Mouse (Mus musculus) MEL (cell line): Measurements from ENCODE around the gene BC052040. TPM values are rescaled to one million over a fixed set of nuclear protein-coding genes. Genes with fewer than 3 reads are reported as not detected.

Experiments
- DNase-seq: peaks from one replicate; pipeline ENCODE4 v3.0.0; 2011; ENCODE audit warnings: low read depth, low spot score
- H3K27ac ChIP-seq: 2 replicates; pipeline ENCODE4 v1.5.1; 2012; ENCODE audit warnings: low read depth, mild to moderate bottlenecking, control low read depth, low read length, moderate library complexity; ENCODE audit not compliant: control insufficient read depth
- H3K27me3 ChIP-seq, 2 experiments: fragments of 150-350 bp in 1 of 2; sonication (generic) in 1 of 2; 2 replicates each; pipeline ENCODE4 v1.6.1; 2012; ENCODE audit warnings: low read length in 2 of 2, mild to moderate bottlenecking in 2 of 2, improper control_type of control experiment in 1 of 2, moderate library complexity in 1 of 2; ENCODE audit not compliant: insufficient read depth in 2 of 2, control insufficient read depth in 1 of 2
- H3K36me3 ChIP-seq, 2 experiments: 2 replicates each; pipeline ENCODE4 v1.6.1; 2012 to 2014; ENCODE audit warnings: low read length in 2 of 2, improper control_type of control experiment in 1 of 2, inconsistent platforms in 1 of 2, mild to moderate bottlenecking in 1 of 2; ENCODE audit not compliant: insufficient read depth in 2 of 2, control insufficient read depth in 1 of 2
- H3K4me1 ChIP-seq, 2 experiments: fragments of 150-350 bp in 1 of 2; sonication (generic) in 1 of 2; 2 replicates each; pipeline ENCODE4 v1.6.1; 2012; ENCODE audit warnings: low read length in 2 of 2, improper control_type of control experiment in 1 of 2, mild to moderate bottlenecking in 1 of 2; ENCODE audit not compliant: insufficient read depth in 2 of 2, control insufficient read depth in 1 of 2
- H3K4me3 ChIP-seq, 2 experiments: fragments of 150-350 bp in 1 of 2; sonication (generic) in 1 of 2; 2 replicates each; pipeline ENCODE4 v1.5.1; 2012; ENCODE audit warnings: low read depth in 2 of 2, low read length in 2 of 2, mild to moderate bottlenecking in 2 of 2, moderate library complexity in 2 of 2, control low read depth in 1 of 2, improper control_type of control experiment in 1 of 2; ENCODE audit not compliant: control insufficient read depth in 1 of 2, insufficient read depth in 1 of 2
- H3K79me2 ChIP-seq: 2 replicates; pipeline ENCODE4 v1.6.1; 2012; ENCODE audit warnings: mild to moderate bottlenecking, low read length, moderate library complexity; ENCODE audit not compliant: control insufficient read depth, poor library complexity, insufficient read depth
- H3K9ac ChIP-seq: 2 replicates; pipeline ENCODE4 v1.6.1; 2012; ENCODE audit warnings: low read depth, mild to moderate bottlenecking, control low read depth, low read length, moderate library complexity; ENCODE audit not compliant: control insufficient read depth, poor library complexity, severe bottlenecking
- H3K9me3 ChIP-seq: fragments of 150-350 bp; sonication (generic); replicated peaks from 2 replicates; pipeline ENCODE4 v1.6.1; 2012; ENCODE audit warnings: mild to moderate bottlenecking, low read length, improper control_type of control experiment, moderate library complexity; ENCODE audit not compliant: insufficient read depth
- BHLHE40 ChIP-seq: IDR thresholded peaks from 2 replicates; pipeline ENCODE4 v1.6.1; 2012; ENCODE audit warnings: low read depth, mild to moderate bottlenecking, inconsistent platforms, low read length, improper control_type of control experiment, borderline replicate concordance
- CHD1 ChIP-seq: IDR thresholded peaks from 2 replicates; pipeline ENCODE4 v1.6.1; 2012; ENCODE audit warnings: low read depth, mild to moderate bottlenecking, inconsistent platforms, low read length, improper control_type of control experiment
- CHD2 ChIP-seq: IDR thresholded peaks from 2 replicates; pipeline ENCODE4 v1.6.1; 2011; ENCODE audit warnings: low read length, improper control_type of control experiment
- ELF1 ChIP-seq: IDR thresholded peaks from 2 replicates; pipeline ENCODE4 v1.6.1; 2014; ENCODE audit warnings: low read depth, mild to moderate bottlenecking, inconsistent platforms, low read length, improper control_type of control experiment, moderate library complexity
- EP300 ChIP-seq, 2 experiments: IDR thresholded peaks; 2 replicates each; pipeline ENCODE4 v1.6.1; 2011; ENCODE audit warnings: improper control_type of control experiment in 2 of 2, low read length in 2 of 2, low read depth in 1 of 2, mild to moderate bottlenecking in 1 of 2
- ETS1 ChIP-seq: IDR thresholded peaks from 2 replicates; pipeline ENCODE4 v1.6.1; 2012; ENCODE audit warnings: low read depth, mild to moderate bottlenecking, inconsistent platforms, low read length, improper control_type of control experiment, moderate library complexity
- GATA1 ChIP-seq: IDR thresholded peaks from 2 replicates; pipeline ENCODE4 v1.6.1; 2011; ENCODE audit warnings: low read depth, low read length, improper control_type of control experiment
- HCFC1 ChIP-seq: IDR thresholded peaks from 2 replicates; pipeline ENCODE4 v1.6.1; 2012; ENCODE audit warnings: low read depth, mild to moderate bottlenecking, inconsistent platforms, low read length, improper control_type of control experiment, moderate library complexity
- JUND ChIP-seq: IDR thresholded peaks from 2 replicates; pipeline ENCODE4 v1.6.1; 2011; ENCODE audit warnings: low read depth, mild to moderate bottlenecking, improper control_type of control experiment, low read length
- MEF2A ChIP-seq: IDR thresholded peaks from 2 replicates; pipeline ENCODE4 v1.6.1; 2014; ENCODE audit warnings: low read depth, mild to moderate bottlenecking, inconsistent platforms, low read length, improper control_type of control experiment; ENCODE audit not compliant: poor library complexity, insufficient replicate concordance, severe bottlenecking; ENCODE audit errors: extremely low read depth
- NRF1 ChIP-seq: IDR thresholded peaks from 2 replicates; pipeline ENCODE4 v1.6.1; 2014; ENCODE audit warnings: low read depth, mild to moderate bottlenecking, inconsistent platforms, low read length, improper control_type of control experiment, moderate library complexity; ENCODE audit not compliant: poor library complexity, insufficient read depth, severe bottlenecking
- POLR2AphosphoS2 ChIP-seq: IDR thresholded peaks from 2 replicates; pipeline ENCODE4 v1.6.1; 2011; ENCODE audit warnings: low read length, improper control_type of control experiment
- POLR2AphosphoS5 ChIP-seq: IDR thresholded peaks from 2 replicates; pipeline ENCODE4 v1.6.1; 2012; ENCODE audit warnings: low read depth, borderline replicate concordance, mild to moderate bottlenecking, inconsistent platforms, low read length, moderate library complexity, mixed read lengths
- SIN3A ChIP-seq: IDR thresholded peaks from 2 replicates; pipeline ENCODE4 v1.6.1; 2012; ENCODE audit warnings: low read length, improper control_type of control experiment, inconsistent platforms
- SMC3 ChIP-seq: IDR thresholded peaks from 2 replicates; pipeline ENCODE4 v1.6.1; 2011; ENCODE audit warnings: low read depth, low read length, improper control_type of control experiment
- UBTF ChIP-seq: IDR thresholded peaks from 2 replicates; pipeline ENCODE4 v1.6.1; 2012; ENCODE audit warnings: low read depth, mild to moderate bottlenecking, inconsistent platforms, low read length, improper control_type of control experiment, moderate library complexity, borderline replicate concordance; ENCODE audit not compliant: insufficient read depth
- USF2 ChIP-seq, 2 experiments: IDR thresholded peaks; 2 replicates each; pipeline ENCODE4 v1.6.1; 2011 to 2012; ENCODE audit warnings: improper control_type of control experiment in 2 of 2, low read length in 2 of 2, borderline replicate concordance in 1 of 2, inconsistent platforms in 1 of 2, low read depth in 1 of 2, mild to moderate bottlenecking in 1 of 2; ENCODE audit not compliant: insufficient read depth in 1 of 2
- ZMIZ1 ChIP-seq: IDR thresholded peaks from 2 replicates; pipeline ENCODE4 v1.6.1; 2012; ENCODE audit warnings: low read depth, mild to moderate bottlenecking, inconsistent platforms, low read length, improper control_type of control experiment, moderate library complexity
- ZNF384 ChIP-seq: IDR thresholded peaks from 2 replicates; pipeline ENCODE4 v1.6.1; 2012; ENCODE audit warnings: low read depth, mild to moderate bottlenecking, inconsistent platforms, low read length, improper control_type of control experiment
- polyA plus RNA-seq, 2 experiments: library from polyadenylated mRNA; stranded (reverse) in 1 of 2; unstranded in 1 of 2; fragments of >175 nt in 1 of 2; fragments of >200 nt in 1 of 2; gene quantifications; 2 replicates each; pipeline versions ENCODE4 v1.2.1 to v1.2.4; 2012; ENCODE audit warnings: low replicate concordance in 2 of 2, low read depth in 1 of 2; ENCODE audit not compliant: insufficient read length in 2 of 2, insufficient read depth in 1 of 2, missing spikeins in 1 of 2
- total RNA-seq: library from RNA; depleted of rRNA; stranded (reverse); fragments of 300-350 nt; gene quantifications from 2 replicates; pipeline ENCODE4 v1.2.3, GENCODE M21; 2012

Gene BC052040
- total and polyA plus RNA-seq, 3 experiments = 5.3 to 18.2 TPM; not detected in 1

GRCm38 (mm10) chr2:115764595-115765305 lies 183.2 kb downstream of the BC052040 start:
- Histone ChIP-seq H3K4me3 (no peak overlapping the region), H3K9ac (no peak overlapping the region), H3K79me2 (no peaks in the 10 kb centered on the region), H3K36me3 (no peaks in the 10 kb centered on the region), H3K4me1 (no peaks in the 10 kb centered on the region), H3K9me3 (no peaks in the 10 kb centered on the region), H3K27ac (no peak overlapping the region), H3K27me3 (no peaks in the 10 kb centered on the region)
- TF ChIP-seq ETS1 (no peak), ELF1 (no peak), ZMIZ1 (no peak), CHD2 (no peak)
- no peak for DNase-seq

- no peak for TF ChIP-seq ZNF384
- no peak for TF ChIP-seq SMC3
- no peak for TF ChIP-seq UBTF
- Histone ChIP-seq H3K27ac (no peak overlapping the region), H3K27me3 (no peaks in the 10 kb centered on the region), H3K79me2 (no peaks in the 10 kb centered on the region), H3K9me3 (no peaks in the 10 kb centered on the region), H3K4me3 (no peak overlapping the region), H3K36me3 (no peaks in the 10 kb centered on the region), H3K4me1 (no peaks in the 10 kb centered on the region), H3K9ac (no peak overlapping the region)
- no peak for DNase-seq
Observed at GRCm38 (mm10) chr2:115769597-115770305, 188.2 kb downstream of the BC052040 start.

GRCm38 (mm10) chr2:115772709-115773108 lies 191.2 kb downstream of the BC052040 start:
- H3K27ac ChIP-seq = no peak overlapping the region
- H3K27me3 ChIP-seq = no peaks in the 10 kb centered on the region
- TF ChIP-seq MEF2A (no peak), EP300 (IDR thresholded peaks at IDR 0.05; ENCODE audit: low read depth in 1 of 2, low read length in 2 of 2) (no peak), NRF1 (no peak), BHLHE40 (no peak), GATA1 (no peak), CHD1 (no peak), POLR2AphosphoS5 (no peak), JUND (no peak), USF2 (IDR thresholded peaks at IDR 0.05; ENCODE audit: borderline replicate concordance in 1 of 2, insufficient read depth in 1 of 2, low read depth in 1 of 2, low read length in 2 of 2) (no peak), SIN3A (no peak), POLR2AphosphoS2 (no peak), UBTF (no peak), HCFC1 (no peak)
- no peak overlapping the region for H3K9ac ChIP-seq
- no peak overlapping the region for H3K4me3 ChIP-seq
- DNase-seq = no peak
- H3K4me1 ChIP-seq = peaks cover 0 to 3% of the 10 kb centered on the region in 2 experiments; a peak in 1 of 4 replicates
- H3K79me2 ChIP-seq = no peaks in the 10 kb centered on the region
- no peaks in the 10 kb centered on the region for H3K9me3 ChIP-seq
- H3K36me3 ChIP-seq = no peaks in the 10 kb centered on the region; a peak in 1 of 4 replicates
